Mouse (Mus musculus) 416B (cell line): ENCODE results near the gene 1810049J17Rik.
A peak's percentile ranks its signal among the peaks of the same experiment; 100 is the strongest.

Source experiments
- DNase-seq: peaks from one replicate; pipeline ENCODE4 v3.0.0; 2011; ENCODE audit warnings: low read depth

The 1810049J17Rik gene

GRCm38 (mm10) chr15:12310676-12311075 is 11.0 kb downstream of the 1810049J17Rik start:
- peak; percentile 28 for DNase-seq

DNA sequence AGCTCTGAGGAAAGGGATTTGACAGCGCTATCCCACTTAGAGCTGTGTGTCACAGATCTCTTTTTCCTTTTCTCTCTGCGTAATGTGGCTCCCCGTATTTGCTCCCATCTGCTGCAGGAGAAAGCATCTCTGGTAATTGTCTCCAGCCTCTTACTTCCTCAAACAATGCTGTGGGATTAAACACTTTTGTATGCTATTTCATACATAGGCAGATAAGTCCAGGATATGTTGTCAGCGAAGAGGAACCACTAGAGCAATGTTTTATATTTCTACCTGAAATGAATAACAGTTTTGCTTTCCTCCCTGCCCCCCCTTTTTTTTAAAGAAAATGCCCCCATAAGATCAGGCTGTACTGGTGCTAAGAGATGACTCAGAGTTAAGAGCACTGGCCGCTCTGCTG is 13.2 kb downstream of the 1810049J17Rik start:
- DNase-seq, result no peak

- no peak for DNase-seq
Measured at GRCm38 (mm10) chr15:12307114-12307513, 14.6 kb downstream of the 1810049J17Rik start.

- peak; percentile 54 for DNase-seq
Measured at GRCm38 (mm10) chr15:12306188-12307071, 15.3 kb downstream of the 1810049J17Rik start.

GRCm38 (mm10) chr15:12301771-12302170 is 19.9 kb downstream of the 1810049J17Rik start:
- DNase-seq, result peak; percentile 32

DNA sequence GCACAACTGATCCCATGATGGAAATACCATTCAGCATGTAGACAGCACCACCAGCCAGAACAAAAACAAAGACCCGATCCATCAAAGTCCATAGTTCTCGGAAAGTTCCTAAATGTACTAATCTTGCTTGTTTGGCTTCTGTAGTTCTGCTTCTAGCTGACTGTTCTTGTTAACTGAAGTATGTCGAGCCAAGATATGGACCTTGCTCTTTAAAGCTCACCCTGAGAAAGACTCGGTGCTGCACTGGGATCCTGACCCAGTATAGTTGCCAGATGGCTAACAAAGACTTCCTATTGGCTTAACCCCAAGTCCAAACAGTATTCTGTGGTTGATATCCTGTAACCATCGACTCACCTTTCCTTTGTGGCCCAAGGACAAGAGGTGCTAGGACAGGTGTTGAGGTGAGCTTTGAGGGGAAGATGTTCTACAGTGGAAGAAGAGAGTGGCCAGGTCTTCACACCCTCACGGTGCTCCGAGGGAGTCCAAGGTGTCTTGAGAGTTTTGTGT is 23.4 kb downstream of the 1810049J17Rik start:
- no peak for DNase-seq

DNA sequence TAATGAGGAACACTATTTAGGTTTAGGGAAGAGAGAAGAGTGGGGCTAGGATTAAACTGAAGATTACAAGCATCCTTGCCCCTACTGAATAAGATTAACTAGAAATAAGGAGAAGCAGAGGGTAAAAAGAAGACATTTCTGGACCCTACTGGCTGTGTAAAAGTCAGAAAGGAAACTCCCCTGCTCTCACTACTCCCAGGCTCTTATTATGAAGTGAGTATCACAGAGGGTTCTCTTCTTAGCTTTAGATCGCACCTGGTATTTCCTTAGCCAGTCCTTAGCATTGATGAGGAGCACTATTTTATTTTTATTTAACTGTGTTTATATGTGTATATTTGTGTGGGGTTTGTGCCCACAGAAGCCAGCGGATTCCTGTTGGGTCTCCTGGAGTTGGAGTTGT is 25.5 kb downstream of the 1810049J17Rik start:
- DNase-seq, result no peak

- no peak for DNase-seq
Measured at GRCm38 (mm10) chr15:12291757-12292156, 29.9 kb downstream of the 1810049J17Rik start.

DNA sequence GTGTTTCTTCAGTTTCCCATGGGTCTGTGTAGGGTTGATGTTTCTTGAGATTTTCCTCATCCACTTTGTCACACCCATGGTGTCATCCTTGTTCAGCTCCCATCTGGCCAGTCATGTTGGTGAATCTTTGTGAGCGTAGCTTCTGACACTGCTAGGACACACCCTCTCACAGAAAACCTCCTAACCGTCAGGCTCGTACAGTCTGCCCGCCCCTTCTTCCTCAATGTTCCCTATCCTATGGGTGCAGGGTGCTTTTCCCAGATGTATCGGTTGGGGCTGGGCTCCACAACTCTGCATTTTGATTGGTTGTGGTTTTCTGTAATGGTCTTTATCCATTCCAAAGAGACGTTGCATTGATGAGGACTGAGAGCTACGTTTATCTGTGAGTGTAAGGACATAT is 31.4 kb downstream of the 1810049J17Rik start:
- DNase-seq, result no peak

DNA sequence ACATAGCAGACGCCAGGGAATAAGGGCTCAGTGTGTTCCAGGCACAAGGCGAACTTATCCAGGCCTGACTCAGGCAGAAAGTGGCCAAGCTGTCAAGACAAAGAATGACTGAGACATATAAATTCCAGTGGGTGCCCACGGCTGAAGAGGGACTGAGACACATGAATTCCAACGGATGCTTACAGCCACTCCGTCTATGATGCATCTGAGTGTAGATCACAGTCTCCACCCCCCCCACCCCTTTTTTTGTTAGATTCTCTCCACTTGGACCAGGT is 36.2 kb downstream of the 1810049J17Rik start:
- DNase-seq, result no peak

GRCm38 (mm10) chr15:12284794-12285534 is 36.7 kb downstream of the 1810049J17Rik start:
- no peak for DNase-seq

DNA sequence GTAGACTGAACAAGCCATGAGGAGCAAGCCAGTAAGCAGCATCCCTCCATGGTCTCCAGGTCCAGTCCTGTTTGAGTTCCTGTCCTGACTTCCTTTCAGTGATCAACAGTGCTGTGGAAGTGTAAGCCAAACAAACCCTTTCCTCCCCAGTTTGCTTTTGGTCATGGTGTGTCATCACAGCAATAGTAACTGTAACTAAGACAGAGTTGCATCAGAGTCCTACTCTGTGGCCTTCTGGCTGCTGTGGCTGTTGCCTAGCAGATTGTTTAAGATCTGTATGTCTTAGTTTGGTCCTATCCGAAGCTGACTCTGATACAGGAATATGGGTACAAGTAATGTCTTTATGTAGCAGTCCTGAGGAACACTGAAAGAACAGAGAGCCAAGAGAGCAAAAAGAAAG is 41.9 kb downstream of the 1810049J17Rik start:
- DNase-seq, result peak; percentile 67

- DNase-seq, result peak; percentile 27
Measured at GRCm38 (mm10) chr15:12275091-12275623, 46.5 kb downstream of the 1810049J17Rik start.

DNA sequence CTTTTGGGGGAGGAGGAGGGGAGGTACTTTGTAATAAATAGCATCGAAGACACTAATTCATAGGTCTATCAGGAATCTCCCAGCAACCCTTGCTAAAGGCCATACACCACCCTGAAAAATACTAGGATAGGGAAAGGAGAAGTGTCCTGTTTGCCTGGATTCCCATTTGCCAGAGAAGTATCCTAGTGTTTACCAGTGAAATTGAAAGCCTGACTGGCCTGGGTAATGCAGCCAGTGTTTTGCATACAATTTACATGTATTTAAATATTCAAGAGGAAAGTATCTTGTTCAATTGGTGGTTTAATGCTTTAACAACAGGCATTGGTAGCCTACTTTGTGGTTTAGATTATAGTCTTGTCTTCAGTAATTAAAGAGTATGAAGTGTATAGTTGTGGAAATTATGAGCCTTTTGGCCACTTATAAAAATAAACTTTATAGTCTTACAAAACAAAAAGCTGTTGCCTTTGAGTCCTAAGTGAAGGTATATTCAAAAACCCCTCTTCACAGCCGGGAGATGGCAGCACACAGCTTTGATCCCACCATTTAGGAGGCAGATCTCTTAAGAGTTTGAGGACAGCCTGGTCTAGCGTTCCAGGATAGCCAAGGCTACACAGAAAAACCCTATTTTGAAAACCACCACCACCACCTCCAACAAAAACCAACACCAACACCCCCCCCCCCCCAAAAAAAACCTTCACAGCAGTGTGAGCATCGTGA is 47.5 kb downstream of the 1810049J17Rik start:
- DNase-seq, result peak; percentile 29

DNA sequence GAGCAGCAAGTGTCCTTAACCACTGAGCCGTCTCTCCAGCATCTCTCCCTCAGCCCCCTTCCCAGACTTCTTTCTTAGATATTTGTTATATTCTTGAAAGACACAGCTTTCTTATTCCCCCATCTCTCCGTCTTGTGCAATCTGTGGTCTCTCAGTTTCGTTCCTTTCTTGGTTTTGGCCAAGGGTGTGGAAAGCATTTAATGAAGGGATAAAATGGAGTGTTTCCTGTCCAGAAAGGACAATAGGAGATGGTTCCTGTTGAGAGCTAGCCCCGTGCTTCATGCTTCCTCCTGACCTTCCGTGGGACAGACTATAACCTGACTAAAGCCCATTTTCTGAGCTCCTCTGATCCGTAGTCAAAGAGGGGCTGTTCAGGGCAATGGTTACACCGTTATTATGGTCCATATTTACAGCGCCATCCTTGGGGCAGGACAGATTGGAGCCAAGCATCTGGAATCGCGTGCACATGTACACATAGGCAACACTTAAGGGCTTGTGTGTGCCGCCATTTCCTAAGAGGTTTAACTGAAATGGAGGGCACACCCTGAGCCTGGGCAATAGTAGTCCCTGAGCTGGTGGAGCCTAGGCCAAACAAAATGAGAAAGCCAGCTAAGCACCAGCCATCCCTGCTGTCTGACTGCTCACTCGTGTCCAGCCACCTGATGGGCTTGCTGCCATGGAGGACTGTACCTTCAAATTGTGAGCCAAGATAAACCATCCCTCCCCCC is 48.2 kb downstream of the 1810049J17Rik start:
- DNase-seq, result no peak
